Mouse (Mus musculus): ENCODE data around the gene Atg7.

Atg7 gene

GRCm38 (mm10) chr6:114722046-114722445 is 79.1 kb downstream of the Atg7 start:
- in situ Hi-C loops (cut with MboI; ENCODE audit: low pct_unique_long_range_greater_than_20kb in 1 of 2, low sequenced_read_pairs in 2 of 2, unreplicated experiment in 1 of 2), result no loop called here

GRCm38 (mm10) chr6:114723925-114724324 is 81.0 kb downstream of the Atg7 start:
- in situ Hi-C loops (cut with MboI; ENCODE audit: low pct_unique_long_range_greater_than_20kb in 1 of 2, low sequenced_read_pairs in 2 of 2, unreplicated experiment in 1 of 2), result no loop called here

- in situ Hi-C loops (cut with MboI; ENCODE audit: low pct_unique_long_range_greater_than_20kb in 1 of 2, low sequenced_read_pairs in 2 of 2, unreplicated experiment in 1 of 2), result no loop called here
Observed at GRCm38 (mm10) chr6:114724351-114724750, 81.5 kb downstream of the Atg7 start.

- in situ Hi-C loops (cut with MboI; ENCODE audit: low pct_unique_long_range_greater_than_20kb in 1 of 2, low sequenced_read_pairs in 2 of 2, unreplicated experiment in 1 of 2), result no loop called here
Observed at GRCm38 (mm10) chr6:114725147-114725575, 82.3 kb downstream of the Atg7 start.

GRCm38 (mm10) chr6:114726681-114727080 is 83.8 kb downstream of the Atg7 start:
- in situ Hi-C loops (cut with MboI; ENCODE audit: low pct_unique_long_range_greater_than_20kb in 1 of 2, low sequenced_read_pairs in 2 of 2, unreplicated experiment in 1 of 2), result no loop called here

- in situ Hi-C loops (cut with MboI; ENCODE audit: low pct_unique_long_range_greater_than_20kb in 1 of 2, low sequenced_read_pairs in 2 of 2, unreplicated experiment in 1 of 2), result no loop called here
Observed at GRCm38 (mm10) chr6:114733156-114733555, 90.3 kb downstream of the Atg7 start.

- in situ Hi-C loops (cut with MboI; ENCODE audit: low pct_unique_long_range_greater_than_20kb in 1 of 2, low sequenced_read_pairs in 2 of 2, unreplicated experiment in 1 of 2), result no loop called here
Observed at GRCm38 (mm10) chr6:114733681-114734080, 90.8 kb downstream of the Atg7 start.

GRCm38 (mm10) chr6:114735054-114735453 is 92.2 kb downstream of the Atg7 start:
- in situ Hi-C loops (cut with MboI; ENCODE audit: low pct_unique_long_range_greater_than_20kb in 1 of 2, low sequenced_read_pairs in 2 of 2, unreplicated experiment in 1 of 2), result no loop called here

- in situ Hi-C loops (cut with MboI; ENCODE audit: low pct_unique_long_range_greater_than_20kb in 1 of 2, low sequenced_read_pairs in 2 of 2, unreplicated experiment in 1 of 2), result no loop called here
Observed at GRCm38 (mm10) chr6:114736355-114736754, 93.5 kb downstream of the Atg7 start.

GRCm38 (mm10) chr6:114737181-114737580 is 94.3 kb downstream of the Atg7 start:
- in situ Hi-C loops (cut with MboI; ENCODE audit: low pct_unique_long_range_greater_than_20kb in 1 of 2, low sequenced_read_pairs in 2 of 2, unreplicated experiment in 1 of 2), result no loop called here

- in situ Hi-C loops (cut with MboI; ENCODE audit: low pct_unique_long_range_greater_than_20kb in 1 of 2, low sequenced_read_pairs in 2 of 2, unreplicated experiment in 1 of 2), result no loop called here
Observed at GRCm38 (mm10) chr6:114737931-114738759, 95.2 kb downstream of the Atg7 start.

- in situ Hi-C loops (cut with MboI; ENCODE audit: low pct_unique_long_range_greater_than_20kb in 1 of 2, low sequenced_read_pairs in 2 of 2, unreplicated experiment in 1 of 2), result no loop called here
Observed at GRCm38 (mm10) chr6:114738760-114739112, 95.8 kb downstream of the Atg7 start.

GRCm38 (mm10) chr6:114742209-114743003 is 99.5 kb downstream of the Atg7 start:
- in situ Hi-C loops (cut with MboI; ENCODE audit: low pct_unique_long_range_greater_than_20kb in 1 of 2, low sequenced_read_pairs in 2 of 2, unreplicated experiment in 1 of 2), result no loop called here

GRCm38 (mm10) chr6:114743126-114743525 is 100.2 kb downstream of the Atg7 start:
- in situ Hi-C loops (cut with MboI; ENCODE audit: low pct_unique_long_range_greater_than_20kb in 1 of 2, low sequenced_read_pairs in 2 of 2, unreplicated experiment in 1 of 2), result no loop called here

- in situ Hi-C loops (cut with MboI; ENCODE audit: low pct_unique_long_range_greater_than_20kb in 1 of 2, low sequenced_read_pairs in 2 of 2, unreplicated experiment in 1 of 2), result no loop called here
Observed at GRCm38 (mm10) chr6:114743845-114744244, 100.9 kb downstream of the Atg7 start.

- in situ Hi-C loops (cut with MboI; ENCODE audit: low pct_unique_long_range_greater_than_20kb in 1 of 2, low sequenced_read_pairs in 2 of 2, unreplicated experiment in 1 of 2), result no loop called here
Observed at GRCm38 (mm10) chr6:114746439-114746974, 103.6 kb downstream of the Atg7 start.

- in situ Hi-C loops (cut with MboI; ENCODE audit: low pct_unique_long_range_greater_than_20kb in 1 of 2, low sequenced_read_pairs in 2 of 2, unreplicated experiment in 1 of 2), result no loop called here
Observed at GRCm38 (mm10) chr6:114748419-114748818, 105.5 kb downstream of the Atg7 start.

- in situ Hi-C loops (cut with MboI; ENCODE audit: low pct_unique_long_range_greater_than_20kb in 1 of 2, low sequenced_read_pairs in 2 of 2, unreplicated experiment in 1 of 2), result no loop called here
Observed at GRCm38 (mm10) chr6:114748882-114749281, 106.0 kb downstream of the Atg7 start.

- in situ Hi-C loops (cut with MboI; ENCODE audit: low pct_unique_long_range_greater_than_20kb in 1 of 2, low sequenced_read_pairs in 2 of 2, unreplicated experiment in 1 of 2), result no loop called here
Observed at GRCm38 (mm10) chr6:114758795-114759194, 115.9 kb downstream of the Atg7 start.

All from mouse embryonic stem cell (cell line).